Mouse (Mus musculus) C2C12 (cell line): ENCODE data around the gene Mcrs1. TPM values are rescaled to one million over a fixed set of nuclear protein-coding genes. Genes with fewer than 3 reads are reported as not detected.

ENCODE experiments used
- H3K27me3 ChIP-seq: one replicate; pipeline ENCODE4 v1.6.1; 2011; ENCODE audit not compliant: control insufficient read depth, insufficient read depth, insufficient read length
- H3K36me3 ChIP-seq: one replicate; pipeline ENCODE4 v1.6.1; 2011; ENCODE audit not compliant: control insufficient read depth, insufficient read depth
- H3K4me3 ChIP-seq: one replicate; pipeline ENCODE4 v1.5.1; 2011; ENCODE audit warnings: mild to moderate bottlenecking, control low read depth; ENCODE audit not compliant: poor library complexity, insufficient read depth, severe bottlenecking
- H3K79me2 ChIP-seq: one replicate; pipeline ENCODE4 v1.6.1; 2011; ENCODE audit not compliant: control insufficient read depth, insufficient read depth
- H3K79me3 ChIP-seq: one replicate; pipeline ENCODE4 v1.6.1; 2011; ENCODE audit warnings: low read depth, control low read depth
- H3ac ChIP-seq: one replicate; pipeline ENCODE3; 2011; ENCODE audit warnings: low read depth; ENCODE audit not compliant: control insufficient read depth, insufficient read length
- CEBPB ChIP-seq: IDR thresholded peaks from one replicate; pipeline ENCODE4 v1.6.1; 2011; ENCODE audit warnings: low read depth, mild to moderate bottlenecking, control low read depth, moderate library complexity
- CTCF ChIP-seq: IDR thresholded peaks from one replicate; pipeline ENCODE4 v1.5.1; 2011; ENCODE audit not compliant: control insufficient read depth, insufficient read depth, insufficient read length
- FOSL1 ChIP-seq: IDR thresholded peaks from one replicate; pipeline ENCODE4 v1.8.0; 2011; ENCODE audit warnings: mild to moderate bottlenecking, low read length; ENCODE audit not compliant: poor library complexity, insufficient read depth, severe bottlenecking
- MAX ChIP-seq: IDR thresholded peaks from one replicate; pipeline ENCODE4 v1.6.1; 2011; ENCODE audit warnings: mild to moderate bottlenecking, control low read depth
- MYOD1 ChIP-seq: IDR thresholded peaks from one replicate; pipeline ENCODE4 v1.6.1; 2011; ENCODE audit warnings: low read depth; ENCODE audit not compliant: control insufficient read depth, insufficient read length
- MYOG ChIP-seq: IDR thresholded peaks from one replicate; pipeline ENCODE4 v1.6.1; 2011; ENCODE audit not compliant: control insufficient read depth, insufficient read length; ENCODE audit errors: extremely low read depth
- USF1 ChIP-seq: IDR thresholded peaks from one replicate; pipeline ENCODE4 v1.6.1; 2011; ENCODE audit warnings: low read depth, mild to moderate bottlenecking, control low read depth, moderate library complexity
- polyA plus RNA-seq: library from polyadenylated mRNA; unstranded; fragments of >200 nt; fragmentation: generic; extraction: Trizol; gene quantifications from one replicate; pipeline ENCODE4 v1.2.1, GENCODE M21; 2012; ENCODE audit warnings: missing spikeins

The Mcrs1 gene
- polyA plus RNA-seq, 1 experiment: 118 TPM

- Histone ChIP-seq H3K79me3 (no peaks in the 10 kb centered on the region), H3K36me3 (peaks cover 48% of the 10 kb centered on the region), H3K27me3 (no peaks in the 10 kb centered on the region), H3ac (no peak overlapping the region), H3K79me2 (no peaks in the 10 kb centered on the region), H3K4me3 (no peak overlapping the region)
- TF ChIP-seq FOSL1 (no peak), MYOD1 (no peak), MAX (no peak), CEBPB (no peak), CTCF (no peak), MYOG (no peak), USF1 (no peak)
These were observed 9.7 kb downstream of the Mcrs1 start for GRCm38 (mm10) chr15:99242045-99242444.

- Histone ChIP-seq H3K79me3 (no peaks in the 10 kb centered on the region), H3K36me3 (peaks cover 40% of the 10 kb centered on the region), H3ac (no peak overlapping the region), H3K79me2 (no peaks in the 10 kb centered on the region), H3K27me3 (peaks cover under 1% of the 10 kb centered on the region), H3K4me3 (no peak overlapping the region)
- TF ChIP-seq FOSL1: no peak
- TF ChIP-seq MYOG: no peak
- TF ChIP-seq MAX: no peak
- TF ChIP-seq USF1: no peak
- TF ChIP-seq MYOD1: no peak
- TF ChIP-seq CTCF: no peak
- no peak for TF ChIP-seq CEBPB
These were observed 10.5 kb downstream of the Mcrs1 start for GRCm38 (mm10) chr15:99241249-99241648.

- H3K4me3 ChIP-seq: no peak overlapping the region
- TF ChIP-seq CTCF (peak; percentile 18), MAX (no peak)
- no peaks in the 10 kb centered on the region for H3K79me3 ChIP-seq
- H3ac ChIP-seq: no peak overlapping the region
- H3K36me3 ChIP-seq: peaks cover 29% of the 10 kb centered on the region
- no peaks in the 10 kb centered on the region for H3K79me2 ChIP-seq
- peaks cover 7% of the 10 kb centered on the region for H3K27me3 ChIP-seq
These were observed 11.6 kb downstream of the Mcrs1 start for GRCm38 (mm10) chr15:99240129-99240528.

GRCm38 (mm10) chr15:99238006-99238405, 13.8 kb downstream of the Mcrs1 start:
- Histone ChIP-seq H3K4me3 (no peak overlapping the region), H3K79me3 (no peaks in the 10 kb centered on the region), H3K36me3 (peaks cover 9% of the 10 kb centered on the region), H3ac (no peak overlapping the region), H3K27me3 (peaks cover 28% of the 10 kb centered on the region), H3K79me2 (no peaks in the 10 kb centered on the region)
- no peak for TF ChIP-seq MYOG
- TF ChIP-seq MAX: no peak
- no peak for TF ChIP-seq USF1
- no peak for TF ChIP-seq CEBPB
- no peak for TF ChIP-seq CTCF
- TF ChIP-seq FOSL1: no peak
- TF ChIP-seq MYOD1: no peak

- Histone ChIP-seq H3K27me3 (peaks cover 59% of the 10 kb centered on the region), H3ac (no peak overlapping the region)
These were observed 17.3 kb downstream of the Mcrs1 start for GRCm38 (mm10) chr15:99234326-99235010.

GRCm38 (mm10) chr15:99233719-99234118, 18.0 kb downstream of the Mcrs1 start:
- Histone ChIP-seq H3K36me3 (no peaks in the 10 kb centered on the region), H3ac (no peak overlapping the region), H3K79me2 (no peaks in the 10 kb centered on the region), H3K79me3 (no peaks in the 10 kb centered on the region), H3K27me3 (peaks cover 67% of the 10 kb centered on the region), H3K4me3 (no peak overlapping the region)
- TF ChIP-seq CTCF (no peak), USF1 (no peak), MAX (no peak), CEBPB (no peak), MYOD1 (no peak), FOSL1 (no peak), MYOG (no peak)

More at GRCm38 (mm10) chr15:99234326-99235010, 17.3 kb downstream of the Mcrs1 start:
- Histone ChIP-seq H3K79me3 (no peaks in the 10 kb centered on the region), H3K4me3 (no peak overlapping the region), H3K79me2 (no peaks in the 10 kb centered on the region), H3K36me3 (no peaks in the 10 kb centered on the region)
- TF ChIP-seq MAX (no peak), FOSL1 (no peak), CTCF (no peak), MYOD1 (no peak), USF1 (no peak), MYOG (no peak), CEBPB (no peak)
